Mouse (Mus musculus): ENCODE data around the gene Prdx5. TPM values are rescaled to one million over a fixed set of nuclear protein-coding genes. Genes with fewer than 3 reads are reported as not detected.
A peak's percentile ranks its signal among the peaks of the same experiment; 100 is the strongest.

Prdx5 gene
- total and polyA plus RNA-seq, 3 experiments: 411 to 766 (median 651) TPM

GRCm38 (mm10) chr19:6907811-6908540 lies 1.9 kb downstream of the Prdx5 start:
- TF ChIP-seq EP300 (IDR thresholded peaks at IDR 0.05; ENCODE audit: insufficient read depth, low read depth, low read length): no peak
- TF ChIP-seq CTCF (IDR thresholded peaks at IDR 0.05): no peak
- TF ChIP-seq POLR2A (IDR thresholded peaks at IDR 0.05; ENCODE audit: insufficient read depth, low read depth, low read length): no peak
- Histone ChIP-seq H3K27me3 (ENCODE audit: control insufficient read depth, insufficient read depth, low read length) (no peaks in the 10 kb centered on the region), H3K4me3 (peak overlapping the region; percentile 84), H3K9ac (ENCODE audit: low read depth, low read length) (no peak overlapping the region), H3K79me2 (replicated peaks; ENCODE audit: control insufficient read depth, insufficient read depth, low read length) (no peaks in the 10 kb centered on the region; the same call in 1 of the 2 replicates), H3K27ac (no peak overlapping the region), H3K4me1 (ENCODE audit: control insufficient read depth, insufficient read depth, low read length) (peaks cover 7% of the 10 kb centered on the region), H3K36me3 (ENCODE audit: control insufficient read depth, insufficient read depth, low read length) (no peaks in the 10 kb centered on the region)
- DNase-seq: no peak
- intact Hi-C loops (cut with DNase I): loop anchor here (2.0 kb wide), 1 partner anchor 69 kb away; no protein-coding TSS in a partner anchor
- 77% methylated on average over 7 of the region's 7 CpGs for WGBS

GRCm38 (mm10) chr19:6907094-6907493 lies 2.8 kb downstream of the Prdx5 start:
- Histone ChIP-seq H3K4me3 (no peak overlapping the region), H3K36me3 (ENCODE audit: control insufficient read depth, insufficient read depth, low read length) (no peaks in the 10 kb centered on the region), H3K27ac (no peak overlapping the region), H3K79me2 (replicated peaks; ENCODE audit: control insufficient read depth, insufficient read depth, low read length) (no peaks in the 10 kb centered on the region; the same call in 1 of the 2 replicates), H3K9ac (ENCODE audit: low read depth, low read length) (no peak overlapping the region), H3K27me3 (ENCODE audit: control insufficient read depth, insufficient read depth, low read length) (no peaks in the 10 kb centered on the region), H3K4me1 (ENCODE audit: control insufficient read depth, insufficient read depth, low read length) (peaks cover 7% of the 10 kb centered on the region)
- intact Hi-C loops (cut with DNase I): no loop called here
- DNase-seq: no peak
- TF ChIP-seq POLR2A (IDR thresholded peaks at IDR 0.05; ENCODE audit: insufficient read depth, low read depth, low read length): no peak
- no peak for TF ChIP-seq EP300 (IDR thresholded peaks at IDR 0.05; ENCODE audit: insufficient read depth, low read depth, low read length)
- no peak for TF ChIP-seq CTCF (IDR thresholded peaks at IDR 0.05)
- WGBS: 90% methylated on average over 8 of the region's 8 CpGs

DNA sequence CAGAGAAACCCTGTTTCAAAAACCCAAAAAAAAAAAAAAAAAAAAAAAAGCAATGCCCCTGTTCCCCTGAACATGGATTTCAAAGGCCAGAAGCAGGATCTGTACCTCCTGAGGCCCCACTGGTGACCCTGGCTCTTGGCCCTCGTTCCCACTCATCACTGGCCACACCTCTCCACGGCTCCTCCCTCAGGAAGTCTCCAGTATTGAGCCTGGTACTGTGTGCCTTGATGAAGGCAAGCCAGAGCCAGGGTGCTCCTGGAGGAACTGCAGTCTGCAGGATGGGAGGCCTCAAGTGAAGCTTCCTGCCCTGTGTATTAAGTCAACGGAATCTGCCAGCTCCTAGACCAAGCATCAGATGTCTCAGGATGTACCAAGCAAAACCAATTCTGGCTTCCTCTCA lies 3.7 kb downstream of the Prdx5 start:
- TF ChIP-seq EP300 (IDR thresholded peaks at IDR 0.05; ENCODE audit: insufficient read depth, low read depth, low read length): no peak
- no peak for TF ChIP-seq POLR2A (IDR thresholded peaks at IDR 0.05; ENCODE audit: insufficient read depth, low read depth, low read length)
- TF ChIP-seq CTCF (IDR thresholded peaks at IDR 0.05): no peak
- WGBS: 63% methylated on average over 3 of the region's 3 CpGs
- H3K4me3 ChIP-seq: no peak overlapping the region
- H3K79me2 ChIP-seq (replicated peaks; ENCODE audit: control insufficient read depth, insufficient read depth, low read length): no peaks in the 10 kb centered on the region; the same call in 1 of the 2 replicates
- no peaks in the 10 kb centered on the region for H3K36me3 ChIP-seq (ENCODE audit: control insufficient read depth, insufficient read depth, low read length)
- DNase-seq: no peak
- H3K9ac ChIP-seq (ENCODE audit: low read depth, low read length): no peak overlapping the region
- H3K27me3 ChIP-seq (ENCODE audit: control insufficient read depth, insufficient read depth, low read length): no peaks in the 10 kb centered on the region
- H3K4me1 ChIP-seq (ENCODE audit: control insufficient read depth, insufficient read depth, low read length): peaks cover 7% of the 10 kb centered on the region
- intact Hi-C loops (cut with DNase I): no loop called here
- no peak overlapping the region for H3K27ac ChIP-seq

GRCm38 (mm10) chr19:6905498-6906159 lies 4.3 kb downstream of the Prdx5 start:
- Histone ChIP-seq H3K79me2 (replicated peaks; ENCODE audit: control insufficient read depth, insufficient read depth, low read length) (no peaks in the 10 kb centered on the region; the same call in 1 of the 2 replicates), H3K9ac (ENCODE audit: low read depth, low read length) (no peak overlapping the region), H3K4me3 (no peak overlapping the region), H3K36me3 (ENCODE audit: control insufficient read depth, insufficient read depth, low read length) (no peaks in the 10 kb centered on the region), H3K4me1 (ENCODE audit: control insufficient read depth, insufficient read depth, low read length) (peaks cover 7% of the 10 kb centered on the region), H3K27ac (no peak overlapping the region), H3K27me3 (ENCODE audit: control insufficient read depth, insufficient read depth, low read length) (no peaks in the 10 kb centered on the region)
- WGBS: 92% methylated on average over 11 of the region's 11 CpGs
- DNase-seq: peak in 1 of 2 experiments; percentile 2
- TF ChIP-seq POLR2A (IDR thresholded peaks at IDR 0.05; ENCODE audit: insufficient read depth, low read depth, low read length): no peak
- TF ChIP-seq CTCF (IDR thresholded peaks at IDR 0.05): no peak
- TF ChIP-seq EP300 (IDR thresholded peaks at IDR 0.05; ENCODE audit: insufficient read depth, low read depth, low read length): no peak
- intact Hi-C loops (cut with DNase I): no loop called here

- H3K36me3 ChIP-seq (ENCODE audit: control insufficient read depth, insufficient read depth, low read length): no peaks in the 10 kb centered on the region
- WGBS: 76% methylated on average over 2 of the region's 2 CpGs
- intact Hi-C loops (cut with DNase I): no loop called here
- TF ChIP-seq POLR2A (IDR thresholded peaks at IDR 0.05; ENCODE audit: insufficient read depth, low read depth, low read length): no peak
- no peak for TF ChIP-seq EP300 (IDR thresholded peaks at IDR 0.05; ENCODE audit: insufficient read depth, low read depth, low read length)
- no peak for TF ChIP-seq CTCF (IDR thresholded peaks at IDR 0.05)
- no peak overlapping the region for H3K4me3 ChIP-seq
- no peak overlapping the region for H3K9ac ChIP-seq (ENCODE audit: low read depth, low read length)
- peaks cover 6% of the 10 kb centered on the region for H3K4me1 ChIP-seq (ENCODE audit: control insufficient read depth, insufficient read depth, low read length)
- H3K27me3 ChIP-seq (ENCODE audit: control insufficient read depth, insufficient read depth, low read length): no peaks in the 10 kb centered on the region
- H3K79me2 ChIP-seq (replicated peaks; ENCODE audit: control insufficient read depth, insufficient read depth, low read length): no peaks in the 10 kb centered on the region; the same call in 1 of the 2 replicates
- H3K27ac ChIP-seq: no peak overlapping the region
- peak in 1 of 2 experiments; percentile 2 for DNase-seq
These were observed 5.1 kb downstream of the Prdx5 start for GRCm38 (mm10) chr19:6904846-6905245.

GRCm38 (mm10) chr19:6903031-6903430 lies 6.9 kb downstream of the Prdx5 start:
- intact Hi-C loops (cut with DNase I): no loop called here
- Histone ChIP-seq H3K27me3 (ENCODE audit: control insufficient read depth, insufficient read depth, low read length) (no peaks in the 10 kb centered on the region), H3K4me1 (ENCODE audit: control insufficient read depth, insufficient read depth, low read length) (peaks cover 3% of the 10 kb centered on the region; the same call in 1 of the 2 replicates), H3K4me3 (no peak overlapping the region), H3K36me3 (ENCODE audit: control insufficient read depth, insufficient read depth, low read length) (no peaks in the 10 kb centered on the region), H3K27ac (no peak overlapping the region), H3K79me2 (replicated peaks; ENCODE audit: control insufficient read depth, insufficient read depth, low read length) (no peaks in the 10 kb centered on the region; the same call in 1 of the 2 replicates), H3K9ac (ENCODE audit: low read depth, low read length) (no peak overlapping the region)
- DNase-seq: no peak
- TF ChIP-seq POLR2A (IDR thresholded peaks at IDR 0.05; ENCODE audit: insufficient read depth, low read depth, low read length): no peak
- no peak for TF ChIP-seq EP300 (IDR thresholded peaks at IDR 0.05; ENCODE audit: insufficient read depth, low read depth, low read length)
- TF ChIP-seq CTCF (IDR thresholded peaks at IDR 0.05): no peak
- 97% methylated on average over 1 of the region's 1 CpGs for WGBS

Measured in heart, adult 2 months (tissue).